Mouse (Mus musculus) liver, embryonic 14.5 days (tissue): ENCODE measurements around the gene Tomm34.

Experiments
- CTCF ChIP-seq: IDR thresholded peaks from 2 replicates; pipeline ENCODE4 v1.5.1; 2016; ENCODE audit warnings: antibody characterized with exemption, low read depth, control low read depth
- EP300 ChIP-seq: IDR thresholded peaks from 2 replicates; pipeline ENCODE4 v1.6.1; 2016; ENCODE audit warnings: antibody characterized with exemption, low read depth

DNA sequence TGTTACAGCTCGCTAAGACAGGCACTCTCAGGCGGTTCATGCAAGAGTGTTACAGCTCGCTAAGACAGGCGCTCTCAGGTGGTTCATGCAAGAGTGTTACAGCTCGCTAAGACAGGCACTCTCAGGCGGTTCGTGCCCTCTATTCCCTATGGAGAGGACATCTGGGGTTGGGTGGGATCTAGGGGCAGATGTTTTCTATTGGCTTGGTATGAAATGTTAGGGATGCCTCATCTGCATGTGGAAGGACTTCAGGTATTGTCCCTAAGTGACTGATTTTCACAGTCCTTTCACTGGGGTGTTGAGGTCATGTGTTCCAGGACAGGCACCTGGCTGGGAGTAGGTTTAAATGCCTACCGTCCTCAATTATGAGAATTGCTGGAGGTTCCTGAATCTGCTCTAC, 63.4 kb downstream of the Tomm34 start:
- TF ChIP-seq CTCF: no peak
- no peak for TF ChIP-seq EP300
